Mouse (Mus musculus) C2C12 (cell line): ENCODE data around the gene Mpzl2.

ENCODE experiments used
- CTCF ChIP-seq: IDR thresholded peaks from one replicate; pipeline ENCODE4 v1.5.1; 2011; ENCODE audit not compliant: control insufficient read depth, insufficient read depth, insufficient read length
- MAX ChIP-seq: IDR thresholded peaks from one replicate; pipeline ENCODE4 v1.6.1; 2011; ENCODE audit warnings: mild to moderate bottlenecking, control low read depth
- MYOG ChIP-seq: IDR thresholded peaks from one replicate; pipeline ENCODE4 v1.6.1; 2011; ENCODE audit not compliant: control insufficient read depth, insufficient read length; ENCODE audit errors: extremely low read depth
- USF1 ChIP-seq: IDR thresholded peaks from one replicate; pipeline ENCODE4 v1.6.1; 2011; ENCODE audit warnings: low read depth, mild to moderate bottlenecking, control low read depth, moderate library complexity

GRCm38 (mm10) chr9:45034526-45034925 lies 5.1 kb upstream of the Mpzl2 start:
- TF ChIP-seq MYOG (no peak), CTCF (no peak), MAX (no peak), USF1 (no peak)
